Mouse (Mus musculus) mouse trophoblast stem cell (cell line): ENCODE measurements around the gene Rhpn2.
"Not testable (repeated sequence)": the region's sequence is repeated elsewhere in the genome, so short reads cannot be mapped to it uniquely, and the experiment has no call there.

Experiments
- in situ Hi-C, 2 experiments: fragments of 300-500 bp; cut with MseI, MboI; formaldehyde crosslinking; loops; 2 replicates in 1 of 2; 3 replicates in 1 of 2; pipeline ENCODE4 v1.15.1; 2025

The Rhpn2 gene

DNA sequence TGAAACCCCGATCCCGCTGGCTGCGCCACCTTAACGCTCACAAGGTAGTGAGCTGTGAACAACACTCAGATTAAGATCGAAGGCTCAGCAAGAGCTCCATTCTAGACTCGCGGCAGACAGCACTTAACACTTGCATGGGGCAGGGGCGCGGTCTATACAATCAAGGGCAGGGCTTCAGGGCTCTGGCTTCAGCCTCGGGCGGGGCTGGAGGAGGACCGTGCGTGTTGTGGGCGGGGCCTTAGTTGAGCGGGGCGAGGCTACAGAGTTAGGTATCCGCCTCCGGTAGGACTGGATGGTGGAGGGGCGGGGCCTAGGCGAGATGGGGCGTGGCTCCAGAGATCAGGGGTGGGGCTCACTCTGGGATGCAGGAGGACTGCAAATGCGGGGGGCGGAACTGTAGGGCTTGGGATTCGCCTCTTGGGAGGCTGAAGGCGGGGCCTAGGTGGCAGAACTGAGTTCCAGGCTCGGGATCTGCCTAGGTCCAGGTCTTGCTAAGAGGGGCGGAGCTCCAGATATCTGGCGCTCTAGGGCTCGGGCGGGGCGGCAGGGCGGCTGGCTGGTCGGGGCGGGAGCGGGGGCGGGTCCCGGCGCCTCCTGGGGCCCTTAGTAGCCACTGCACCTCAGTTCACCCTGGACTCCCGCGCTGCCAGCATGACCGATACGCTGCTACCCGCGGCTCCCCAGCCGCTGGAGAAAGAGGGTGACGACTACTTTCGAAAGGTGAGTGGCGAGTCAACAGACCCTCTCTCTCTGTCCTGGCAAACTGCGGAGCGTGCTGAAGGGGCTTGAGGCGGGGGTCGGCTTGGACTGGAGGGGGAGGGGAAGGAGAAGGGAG, at the start of gene Rhpn2:
Rhpn2 (plus strand) TSS at position 479 of the 835 bp plus-strand sequence.
- in situ Hi-C loops: no loop called here

DNA sequence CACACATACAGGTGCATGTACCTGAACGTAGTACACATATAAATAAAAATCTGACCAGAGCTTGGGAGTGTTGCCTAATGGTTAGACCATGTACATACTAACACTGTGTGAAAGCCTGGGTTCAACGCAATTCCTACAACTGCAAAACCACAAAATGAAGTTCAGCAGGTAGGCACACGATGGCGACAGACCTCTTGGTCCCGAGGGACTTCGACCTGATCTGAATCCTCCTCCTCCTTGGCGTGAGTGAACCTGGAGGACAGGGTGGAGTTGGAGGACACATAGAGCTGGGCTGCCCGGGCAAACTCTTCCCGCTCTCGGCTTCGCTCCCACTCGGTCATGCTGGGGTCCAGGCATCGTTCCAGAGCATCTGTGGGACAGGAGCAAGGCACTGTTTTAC, 40.5 kb upstream of the Rhpn2 start:
- in situ Hi-C loops: loop anchor here in 1 of 2 experiments (10.0 kb wide), 1 partner anchor 101 kb away; the partner anchor contains the start of genes Cep89 and Faap24

DNA sequence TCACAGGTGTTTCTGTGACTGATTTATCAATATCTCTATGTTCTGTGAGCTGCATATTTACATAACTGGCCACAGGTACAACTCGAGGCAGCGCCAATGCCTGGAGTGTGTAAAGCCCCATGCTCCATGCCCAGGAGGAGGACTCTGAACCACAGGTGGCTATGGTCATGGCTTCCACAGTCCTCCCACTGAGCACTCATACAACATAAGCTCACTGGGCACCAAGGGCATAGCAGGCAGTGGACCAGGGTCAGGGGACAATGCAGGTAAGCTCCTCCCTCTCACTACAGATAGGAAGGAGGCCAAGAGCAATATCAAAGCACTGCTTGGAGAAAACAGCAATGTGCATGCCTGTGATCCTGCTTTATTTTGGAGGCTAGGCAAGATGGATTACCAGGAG, 38.3 kb upstream of the Rhpn2 start:
- in situ Hi-C loops: loop anchor here in 1 of 2 experiments (10.0 kb wide), 1 partner anchor 99 kb away; the partner anchor contains the start of genes Cep89 and Faap24

DNA sequence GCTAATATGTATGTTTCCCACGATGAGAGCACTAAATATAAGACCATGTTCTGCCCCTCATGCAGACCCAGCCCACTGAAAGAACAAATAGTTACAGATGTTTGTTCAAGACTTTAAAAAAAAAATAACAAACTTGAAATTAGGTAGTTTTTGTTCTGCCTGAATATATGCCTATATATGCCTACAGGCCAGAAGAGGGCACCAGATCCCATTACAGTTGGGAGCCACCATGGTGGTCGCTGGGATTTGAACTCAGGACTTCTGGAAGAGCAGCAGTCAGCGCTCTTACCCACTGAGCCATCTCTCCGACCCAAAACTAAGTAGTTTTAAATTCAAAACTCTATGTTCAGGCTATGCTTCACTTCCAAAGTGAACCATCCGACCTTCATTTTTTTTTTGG, 36.1 kb upstream of the Rhpn2 start:
- in situ Hi-C loops: loop anchor here in 1 of 2 experiments (10.0 kb wide), 1 partner anchor 97 kb away; the partner anchor contains the start of genes Cep89 and Faap24

DNA sequence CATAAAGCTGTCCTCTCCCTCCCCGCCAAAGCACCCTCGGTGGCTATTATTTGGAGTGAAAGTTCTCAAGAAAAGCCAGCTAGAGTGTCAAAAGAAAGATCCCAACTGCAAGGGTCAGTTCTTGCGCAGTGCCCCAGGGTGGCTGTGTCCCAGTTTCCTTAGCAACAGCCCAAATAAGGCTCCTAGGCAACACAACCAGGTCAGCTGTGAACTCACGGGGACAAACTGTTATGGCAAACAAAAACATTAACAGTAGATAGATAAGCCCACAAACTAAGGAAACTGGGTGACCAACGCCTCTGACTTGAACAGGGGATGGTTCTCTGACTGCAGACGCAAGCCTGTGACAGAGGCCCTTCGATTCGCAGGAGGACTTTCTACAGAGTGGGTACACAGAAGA, 34.3 kb upstream of the Rhpn2 start:
- in situ Hi-C loops: loop anchor here (10.0 kb wide), 1 partner anchor 95 kb away; the partner anchor contains the start of genes Cep89 (in 2 of the 2) and Faap24 (in 2 of the 2)

DNA sequence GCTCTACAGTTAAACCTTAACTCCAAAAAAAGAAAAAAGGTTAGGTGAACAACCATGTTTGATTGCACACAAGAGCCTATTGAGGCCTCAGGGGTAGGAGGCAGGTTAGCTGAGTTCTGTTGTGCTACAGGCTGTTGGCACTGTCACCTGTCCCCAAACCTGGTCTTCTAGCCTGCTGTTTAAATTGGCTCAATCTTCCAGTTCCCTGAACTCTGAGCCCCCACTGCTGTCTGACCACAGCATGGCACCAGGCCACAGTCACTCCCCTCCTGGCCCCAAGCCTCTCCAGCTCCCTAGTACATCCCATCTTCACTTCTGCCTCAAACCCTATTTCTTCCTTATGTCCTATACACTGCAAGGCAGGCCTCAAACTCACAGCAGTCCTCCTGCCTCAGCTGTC, 33.2 kb upstream of the Rhpn2 start:
- in situ Hi-C loops: loop anchor here in 1 of 2 experiments (10.0 kb wide), 1 partner anchor 94 kb away; the partner anchor contains the start of genes Cep89 and Faap24

DNA sequence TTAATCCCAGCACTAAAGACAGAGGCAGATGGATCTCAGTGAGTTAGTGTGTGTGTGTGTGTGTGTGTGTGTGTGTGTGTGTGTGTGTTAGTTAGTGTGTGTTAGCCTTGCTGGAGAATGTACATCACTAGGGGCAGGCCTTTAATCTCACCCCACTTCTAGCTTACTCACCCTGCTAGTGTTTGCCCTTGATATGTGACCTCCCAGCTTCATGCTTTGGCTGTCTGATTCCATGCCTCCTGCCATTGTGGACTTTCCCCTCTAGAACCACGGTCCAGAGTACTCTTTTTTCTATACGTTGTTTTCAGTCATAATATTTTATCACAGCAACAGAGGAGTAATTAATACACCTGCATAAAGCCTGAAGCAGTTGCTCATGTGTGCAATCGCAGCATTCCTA, 22.8 kb upstream of the Rhpn2 start:
- in situ Hi-C loops: no loop called here

DNA sequence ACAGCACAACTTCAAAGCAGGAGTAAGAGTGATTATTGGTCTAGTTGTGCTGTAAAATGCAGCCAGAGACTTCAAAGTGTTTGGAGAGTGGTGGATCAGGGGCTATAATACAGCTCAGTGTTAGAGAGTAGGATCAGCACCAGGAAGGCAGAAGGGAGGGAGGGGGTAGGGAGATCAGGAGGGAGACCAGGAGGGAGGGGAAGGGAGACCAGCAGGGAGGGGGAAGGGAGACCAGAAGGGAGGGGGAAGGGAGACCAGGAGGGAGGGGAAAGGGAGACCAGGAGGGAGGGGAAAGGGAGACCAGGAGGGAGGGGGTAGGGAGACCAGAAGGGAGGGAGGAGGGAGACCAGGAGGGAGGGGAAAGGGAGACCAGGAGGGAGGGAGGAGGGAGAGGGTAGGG, 19.8 kb upstream of the Rhpn2 start:
- in situ Hi-C loops: no loop called here

DNA sequence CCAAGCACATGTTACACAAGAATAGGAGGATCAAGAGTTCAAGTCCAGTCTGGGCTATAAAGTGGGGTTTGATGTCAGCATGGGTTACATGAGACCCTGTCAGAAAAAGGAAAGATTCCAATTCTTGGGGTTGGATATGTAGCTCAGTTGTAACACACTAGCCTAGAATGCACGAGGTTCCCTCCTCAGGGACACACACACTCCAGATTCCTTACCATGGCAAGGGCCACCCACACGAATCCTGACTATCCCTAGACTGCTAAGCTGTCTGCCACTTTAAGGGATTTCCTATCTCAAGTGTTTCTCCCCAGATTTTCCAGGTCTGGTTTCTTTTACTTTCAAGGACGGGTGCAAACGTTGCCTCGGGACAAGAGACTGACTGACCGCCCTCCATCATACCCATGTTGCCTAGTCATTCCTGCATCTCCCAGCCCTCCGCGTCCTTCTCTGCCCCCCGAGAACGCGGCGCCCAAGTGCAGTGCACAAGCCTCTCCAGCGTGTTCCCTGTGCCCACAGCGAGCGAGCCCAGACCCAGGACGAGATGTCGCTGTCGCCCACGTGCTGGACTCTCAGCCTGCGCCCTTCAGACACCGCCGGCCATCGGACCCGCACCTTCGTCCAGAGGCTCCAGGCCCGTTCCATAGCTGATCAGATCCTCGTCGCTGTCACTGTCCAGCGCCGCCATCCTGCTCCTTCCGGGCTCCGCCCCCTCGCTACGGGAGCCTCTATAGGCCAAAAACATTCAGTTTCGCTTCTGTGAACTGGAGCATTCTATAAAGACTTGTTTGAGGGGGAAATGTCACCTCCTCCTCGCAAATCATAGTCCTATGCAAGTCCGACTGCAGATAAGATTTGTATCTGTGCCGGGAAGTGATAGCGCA, 16.0 kb upstream of the Rhpn2 start, which contains the start of gene Gpatch1:
Gpatch1 (minus strand) TSS at position 712 of the 881 bp plus-strand sequence.
- in situ Hi-C loops: no loop called here

DNA sequence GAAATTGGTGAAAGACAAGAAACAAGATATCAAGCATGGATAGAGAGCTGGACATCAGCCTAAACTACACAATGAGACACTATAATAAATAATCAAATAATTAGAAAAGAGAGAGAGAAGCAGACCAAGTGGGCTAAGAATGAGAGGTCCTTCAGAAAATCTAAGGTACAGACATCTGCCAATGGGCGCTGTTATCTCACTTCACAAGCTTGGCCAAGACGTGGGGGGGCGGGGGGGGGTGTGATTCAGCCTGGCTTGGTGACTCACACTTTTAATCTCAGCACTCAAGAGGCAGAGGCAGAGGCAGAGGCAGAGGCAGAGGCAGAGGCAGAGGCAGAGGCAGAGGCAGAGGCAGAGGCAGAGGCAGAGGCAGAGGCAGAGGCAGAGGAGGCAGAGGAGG, 14.7 kb upstream of the Rhpn2 start:
- in situ Hi-C loops: not testable (repeated sequence)

DNA sequence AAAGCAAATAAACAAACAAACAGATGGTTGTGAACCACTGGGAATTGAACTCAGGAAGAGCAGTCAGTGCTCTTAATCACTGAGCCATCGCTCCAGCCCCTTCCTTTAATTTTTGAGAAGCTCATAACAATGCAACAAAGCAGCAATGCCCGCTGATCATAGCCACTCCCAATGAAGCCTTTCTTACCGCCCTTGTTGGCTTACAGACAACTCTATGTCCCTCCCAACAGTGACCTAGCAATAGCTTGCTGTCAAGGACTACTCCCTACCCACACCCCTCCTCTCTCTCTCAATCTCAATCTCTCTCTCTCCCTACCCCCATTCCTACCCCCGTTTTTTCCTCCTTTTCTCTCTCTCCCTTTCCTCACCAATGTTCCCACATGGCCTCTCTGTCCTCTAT, 14.2 kb upstream of the Rhpn2 start:
- in situ Hi-C loops: no loop called here

DNA sequence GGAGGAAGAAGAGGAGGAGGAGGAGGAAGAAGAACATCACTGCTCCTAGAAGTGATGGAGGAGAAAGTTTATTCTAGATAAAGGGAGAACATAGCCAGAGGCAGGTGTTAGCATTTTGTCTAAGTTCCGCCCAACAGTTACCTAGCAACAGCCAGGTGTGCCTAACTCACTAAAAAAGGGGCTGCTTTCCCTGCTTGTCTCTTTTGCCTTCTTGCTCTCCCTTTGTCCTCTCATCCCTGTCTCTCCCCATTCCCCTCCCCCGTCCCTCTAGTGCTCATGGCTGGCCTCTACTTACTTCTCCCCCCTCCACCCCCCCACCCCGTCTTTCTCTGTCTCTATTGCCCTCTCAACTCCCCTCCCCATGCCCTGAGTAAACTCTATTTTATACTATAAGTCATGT, 11.8 kb upstream of the Rhpn2 start:
- in situ Hi-C loops: no loop called here

DNA sequence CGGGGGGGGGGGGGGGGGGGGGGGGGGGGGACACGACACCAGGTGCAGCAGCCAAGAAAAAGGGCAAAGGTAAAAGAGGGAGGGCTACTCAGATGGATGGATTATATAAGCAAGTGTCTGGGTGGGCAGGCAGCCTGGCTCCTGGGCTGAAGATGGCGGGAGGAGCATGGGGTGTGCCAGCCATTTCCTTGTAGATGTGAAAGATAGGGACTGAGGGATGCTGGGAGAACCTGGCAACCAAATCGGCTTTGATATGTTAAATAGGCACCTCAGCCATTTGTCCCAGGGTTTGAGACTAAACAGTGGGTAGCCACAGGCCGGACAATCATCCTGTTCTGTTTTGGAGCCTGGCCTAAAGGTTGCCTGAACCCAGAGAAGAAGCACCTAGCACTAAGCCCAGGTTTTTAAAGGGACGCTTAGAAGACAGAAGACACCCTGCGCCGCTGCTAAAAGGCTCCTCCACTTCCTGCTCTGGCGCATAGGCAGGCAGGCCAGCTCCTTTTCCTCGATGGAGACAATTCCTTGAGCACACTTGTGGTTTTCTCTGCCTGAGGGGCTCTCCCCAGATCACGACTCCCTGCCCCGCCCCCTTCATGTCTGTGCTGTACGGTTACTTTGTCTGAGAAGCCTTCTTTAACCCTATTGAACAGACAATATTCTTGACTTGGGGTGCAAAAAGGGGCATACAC, 11.1 kb upstream of the Rhpn2 start:
- in situ Hi-C loops: no loop called here

DNA sequence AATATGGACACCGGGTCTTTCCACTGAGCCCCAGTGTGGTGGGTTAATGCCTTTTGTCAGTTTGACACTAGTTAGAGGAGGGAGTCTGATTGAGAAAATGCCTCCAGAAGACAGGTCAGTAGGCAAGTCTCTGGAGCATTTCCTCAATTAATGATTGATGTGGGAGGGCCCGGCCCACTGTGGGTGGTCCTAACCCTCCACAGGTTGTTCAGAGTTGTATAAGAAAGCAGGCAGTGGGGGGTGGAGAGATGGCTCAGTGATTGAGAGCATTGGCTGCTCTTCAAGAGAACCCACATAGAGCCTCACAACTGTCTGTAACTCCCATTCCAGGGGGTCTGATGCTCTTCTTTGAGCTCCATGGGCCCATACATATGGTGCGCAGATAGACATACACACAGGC, 2.4 kb upstream of the Rhpn2 start:
- in situ Hi-C loops: no loop called here

DNA sequence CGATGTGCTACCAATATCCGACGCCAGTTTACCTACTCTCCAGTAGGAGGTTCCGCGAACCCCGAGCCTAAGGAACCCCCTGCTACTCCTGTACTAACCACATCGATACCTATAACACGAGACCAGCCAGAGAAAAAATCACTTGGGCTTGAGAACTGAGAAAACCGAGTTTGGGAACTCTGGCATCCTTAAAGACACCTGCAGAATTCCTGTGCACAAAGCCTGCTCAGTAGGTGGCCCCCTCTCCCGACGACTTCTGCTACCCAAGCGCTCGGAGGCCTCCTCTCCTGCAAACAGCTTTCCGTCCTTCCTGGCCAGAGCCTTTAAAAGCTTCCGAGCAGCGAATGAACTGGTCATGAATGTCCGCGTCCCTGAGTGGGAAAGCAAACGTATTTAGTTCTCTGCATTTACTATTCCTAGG, 729 bp upstream of the Rhpn2 start:
- in situ Hi-C loops: no loop called here

DNA sequence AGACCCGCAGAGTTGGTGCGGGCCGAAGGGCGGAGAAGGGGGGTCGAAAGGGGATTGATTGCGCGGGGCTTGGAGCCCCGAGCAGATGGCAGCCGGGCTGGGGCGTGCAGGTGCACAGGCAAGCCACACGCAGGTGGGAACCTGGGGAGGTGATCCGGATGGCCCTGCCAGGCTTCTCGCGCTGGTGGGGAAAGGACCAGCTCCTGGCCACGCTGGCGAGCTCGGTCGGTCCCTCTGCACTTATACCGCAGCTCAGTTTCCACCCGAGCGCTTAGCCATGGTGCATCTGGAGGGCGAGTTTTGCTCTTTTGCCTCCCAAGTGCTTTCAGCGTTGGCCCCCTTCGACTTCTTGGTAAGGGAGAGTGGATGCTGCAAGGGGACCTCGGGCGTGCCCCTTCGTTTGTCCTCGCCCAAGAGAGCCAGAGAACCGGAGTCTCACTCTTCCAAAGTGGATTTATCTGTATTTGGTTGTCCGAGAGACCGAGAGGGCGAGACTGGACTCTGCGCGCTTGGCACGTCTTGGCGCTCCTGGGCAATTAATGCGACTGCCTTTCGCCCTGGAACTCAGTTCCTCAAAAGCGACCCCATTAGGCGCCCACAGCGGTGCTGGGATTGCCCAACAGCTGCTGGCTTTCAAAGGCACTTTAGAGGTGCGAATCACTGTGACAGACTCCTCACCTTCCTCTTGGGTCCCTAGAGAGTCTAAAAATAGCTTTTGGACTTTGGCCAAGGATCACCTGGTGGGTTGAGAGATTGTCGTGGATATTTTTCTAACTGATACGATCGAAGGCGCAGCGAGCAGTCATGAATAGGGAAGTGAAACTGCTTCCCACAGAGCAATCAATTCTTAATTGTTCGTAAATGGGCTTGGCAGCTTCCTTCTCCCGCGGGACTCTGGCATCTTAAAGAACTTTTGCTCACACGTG, 820 bp downstream of the Rhpn2 start:
- in situ Hi-C loops: no loop called here

DNA sequence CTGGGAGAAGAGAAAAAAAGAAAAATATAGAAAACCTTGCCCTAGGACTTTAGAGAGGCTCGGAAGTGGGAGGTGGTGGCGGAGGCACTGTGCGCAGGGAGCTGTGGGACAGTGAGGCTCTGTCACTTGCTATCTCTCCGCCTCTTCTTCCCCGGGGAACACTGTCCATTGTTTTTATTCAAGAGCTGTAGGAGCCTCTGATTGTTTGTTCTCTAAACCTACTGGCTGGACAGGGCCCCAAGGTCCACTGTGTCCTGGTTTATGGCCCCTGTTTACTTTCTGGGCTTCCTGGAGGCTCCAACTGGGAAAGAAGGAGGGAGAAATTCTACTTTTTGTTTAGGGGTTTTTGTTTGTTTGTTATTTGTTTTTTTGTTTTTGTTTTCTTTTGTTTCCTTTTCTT, 6.2 kb downstream of the Rhpn2 start:
- in situ Hi-C loops: no loop called here

DNA sequence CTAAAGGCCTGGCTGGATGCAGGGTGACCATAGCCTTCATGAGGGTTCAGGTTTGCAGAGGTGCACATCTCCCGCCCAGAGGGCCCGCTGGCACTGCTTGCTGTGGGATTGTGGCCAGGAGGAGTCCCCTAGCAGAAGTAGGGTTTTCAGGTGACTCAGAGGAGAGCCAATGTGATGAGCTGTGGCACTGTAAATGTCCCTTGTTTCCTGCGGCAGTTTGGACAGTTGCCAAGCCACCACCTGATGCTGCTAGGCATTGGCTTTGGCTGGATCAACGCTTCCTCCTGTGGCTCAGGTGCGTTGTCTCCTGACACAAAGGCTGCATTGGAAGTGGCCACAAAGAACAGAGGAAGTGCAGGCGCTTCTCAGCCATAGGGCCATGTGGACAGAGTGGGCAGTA, 7.3 kb downstream of the Rhpn2 start:
- in situ Hi-C loops: no loop called here

DNA sequence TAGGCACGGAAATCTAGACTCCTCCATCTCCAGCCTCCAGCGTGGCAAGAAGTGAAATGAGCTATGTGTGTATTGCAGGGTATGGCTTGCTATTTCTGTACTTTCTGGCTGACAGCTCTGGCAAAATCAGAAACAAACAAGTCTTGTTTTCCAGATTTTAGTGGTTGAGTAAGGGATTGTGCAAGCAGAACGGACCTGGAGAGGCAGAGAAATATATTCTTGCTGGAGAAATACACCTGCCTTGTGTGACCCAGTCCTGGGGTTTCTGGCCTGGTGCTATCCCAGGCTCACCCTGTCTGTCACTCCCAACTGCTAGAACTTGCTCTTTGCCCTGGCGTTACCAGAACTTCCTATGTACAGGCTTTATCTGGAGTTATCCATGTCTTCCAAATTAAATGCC, 8.5 kb downstream of the Rhpn2 start:
- in situ Hi-C loops: no loop called here

DNA sequence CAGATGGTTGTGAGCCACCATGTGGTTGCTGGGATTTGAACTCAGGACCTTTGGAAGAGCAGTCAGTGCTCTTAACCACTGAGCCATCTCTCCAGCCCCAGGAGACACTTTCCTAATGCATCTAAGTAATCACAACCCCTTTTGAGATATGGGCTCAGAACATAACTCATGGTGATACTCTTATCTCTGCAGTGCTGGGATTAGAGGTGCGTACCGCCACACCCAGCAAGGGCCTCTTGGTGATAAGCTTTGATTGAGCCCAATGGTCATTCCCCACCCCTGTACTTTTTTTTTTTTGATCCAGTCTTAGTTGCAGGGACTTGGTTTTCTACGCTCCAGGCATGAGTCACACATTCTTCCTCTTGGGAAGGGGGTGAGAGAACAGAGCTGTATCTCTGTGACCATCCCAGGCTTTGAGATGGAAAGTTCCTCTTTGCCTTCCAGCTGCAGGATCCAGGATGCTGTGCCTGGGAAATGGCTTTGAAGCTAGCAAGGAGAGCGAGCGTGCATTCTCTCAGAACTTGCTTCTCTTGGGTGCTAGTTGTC, 10.9 kb downstream of the Rhpn2 start:
- in situ Hi-C loops: no loop called here
